Mouse (Mus musculus): Measurements from ENCODE around the gene Atxn1.

Atxn1 gene

DNA sequence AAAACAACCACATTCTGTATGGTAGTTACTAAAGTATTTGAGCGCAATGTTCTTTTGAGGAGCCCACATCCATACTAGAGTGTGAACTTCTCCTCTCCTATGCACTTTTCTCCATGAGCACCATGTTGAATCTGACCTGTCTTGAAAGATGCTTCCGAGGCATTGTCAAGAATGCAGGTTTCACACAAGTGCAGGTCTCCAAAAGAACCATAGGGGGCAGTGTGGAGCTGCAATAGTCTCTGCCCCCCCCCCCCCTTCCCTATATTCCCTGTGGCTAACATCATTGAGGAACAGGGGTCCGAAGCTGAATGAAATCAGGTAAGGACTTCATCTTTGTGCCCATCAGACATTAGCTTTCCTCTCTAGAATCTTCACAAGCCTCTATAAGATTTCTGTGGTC lies 332.7 kb downstream of the Atxn1 start:
- no peak for DNase-seq (ENCODE audit: low spot score in 2 of 2)

DNA sequence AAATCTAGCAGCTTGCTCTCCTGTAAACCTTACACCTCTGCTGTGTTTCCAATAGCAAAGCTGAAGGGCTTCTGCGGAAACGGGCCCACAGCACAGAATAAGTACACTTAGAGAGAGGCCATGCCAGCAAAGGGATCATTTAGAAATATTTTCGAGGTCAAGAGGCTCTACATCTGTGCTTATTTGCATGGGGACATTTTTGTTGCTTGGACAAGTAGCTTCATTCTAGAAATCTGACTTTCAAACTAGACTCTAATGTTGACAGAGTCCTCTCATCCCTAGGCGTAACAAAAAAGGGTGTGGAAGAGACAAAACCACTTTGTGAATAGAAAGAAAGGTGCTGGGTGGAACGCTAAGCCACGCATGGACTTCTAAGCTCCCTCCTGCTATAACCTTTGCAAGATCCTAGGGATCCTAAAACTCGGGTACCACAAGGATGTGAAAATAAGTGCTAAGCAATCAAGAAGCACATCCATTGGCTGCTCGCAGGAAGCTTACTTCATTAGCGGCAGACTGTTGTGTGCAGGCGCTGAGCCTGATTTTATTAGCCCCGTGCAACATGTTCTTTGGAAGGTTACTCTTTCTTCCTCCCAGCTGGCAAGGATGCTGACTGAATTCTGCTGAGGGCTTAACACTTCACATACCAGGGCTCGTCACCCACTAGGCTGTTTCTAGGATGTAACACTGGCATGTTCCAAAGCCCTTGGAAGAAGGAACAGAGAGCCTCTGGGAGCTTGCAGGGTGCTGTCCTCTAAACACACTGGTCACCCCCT lies 334.1 kb downstream of the Atxn1 start:
- DNase-seq (ENCODE audit: low spot score in 2 of 2), result no peak

GRCm38 (mm10) chr13:45629750-45630149 lies 335.1 kb downstream of the Atxn1 start:
- no peak for DNase-seq (ENCODE audit: low spot score in 2 of 2)

DNA sequence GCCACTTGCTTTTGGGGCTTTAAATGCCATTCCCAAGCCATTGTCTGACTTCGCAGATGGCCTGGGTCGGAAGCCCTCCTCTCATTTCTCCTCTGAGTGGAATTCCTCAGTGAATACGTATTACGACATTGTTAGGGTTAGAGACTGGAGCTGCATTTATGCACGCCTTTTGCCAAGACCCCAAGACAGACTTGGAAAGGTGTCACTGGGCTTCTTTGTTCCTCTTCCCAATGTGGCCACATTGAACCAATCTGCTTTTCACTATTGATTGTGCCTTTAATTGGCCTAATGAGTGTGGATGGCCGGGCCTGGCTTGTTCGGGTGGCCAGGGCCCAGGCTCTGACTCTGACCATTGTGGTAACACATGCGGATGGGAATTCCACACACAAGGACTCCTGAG lies 336.5 kb downstream of the Atxn1 start:
- no peak for DNase-seq (ENCODE audit: low spot score in 2 of 2)

- DNase-seq (ENCODE audit: low spot score in 2 of 2), result no peak
Observed at GRCm38 (mm10) chr13:45627206-45627751, 337.5 kb downstream of the Atxn1 start.

GRCm38 (mm10) chr13:45625740-45626139 lies 339.1 kb downstream of the Atxn1 start:
- DNase-seq (ENCODE audit: low spot score in 2 of 2), result no peak

DNA sequence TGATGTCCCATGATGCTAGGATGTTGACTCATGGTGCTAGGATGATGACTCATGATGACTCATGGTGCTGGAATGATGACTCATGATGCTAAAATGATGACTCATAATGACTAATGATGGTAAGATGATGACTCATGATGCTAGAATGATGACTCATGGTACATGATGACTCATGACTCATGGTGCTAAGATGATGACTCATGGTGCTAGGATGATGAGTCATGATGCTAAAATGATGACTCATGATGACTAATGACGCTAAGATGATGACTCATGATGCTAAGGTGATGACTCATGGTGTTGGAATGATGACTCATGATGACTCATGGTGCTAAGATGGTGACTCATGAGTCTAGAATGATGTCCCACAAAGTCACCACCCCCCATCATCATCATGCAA lies 341.0 kb downstream of the Atxn1 start:
- no peak for DNase-seq (ENCODE audit: low spot score in 2 of 2)

DNA sequence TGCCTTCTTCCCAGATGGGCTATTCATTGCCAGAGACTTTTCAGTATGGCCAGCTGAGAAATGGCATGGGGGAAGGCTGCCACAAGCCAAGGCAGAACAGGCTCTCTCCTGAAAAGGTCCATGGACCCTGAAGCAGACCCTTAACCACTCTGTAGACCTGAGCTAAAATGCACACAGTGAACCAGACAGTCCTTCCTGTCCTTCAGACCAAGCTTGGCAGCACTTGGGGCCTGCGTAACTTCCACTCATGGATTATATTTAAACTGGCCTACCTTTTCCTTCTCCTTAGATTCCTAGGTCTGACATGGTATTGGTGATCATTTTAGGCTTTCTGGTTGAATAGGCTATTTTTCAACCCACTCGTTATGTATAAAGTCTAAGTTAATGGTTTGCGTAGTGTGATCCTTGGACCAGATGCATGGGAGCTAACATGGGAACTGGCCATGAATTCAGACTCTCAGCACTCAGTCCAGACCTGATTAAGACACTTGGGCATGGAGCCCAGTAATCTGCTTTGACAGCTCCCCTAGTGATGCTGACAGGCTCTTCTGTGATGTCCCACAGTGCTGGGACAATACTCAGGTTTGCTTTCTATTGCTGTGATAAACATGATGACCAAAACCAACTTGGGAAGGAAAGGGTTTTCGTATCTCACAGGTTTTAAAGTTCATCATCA lies 341.8 kb downstream of the Atxn1 start:
- DNase-seq (ENCODE audit: low spot score in 2 of 2), result no peak

- peak in 1 of 2 experiments; percentile 10 for DNase-seq (ENCODE audit: low spot score in 2 of 2)
Observed at GRCm38 (mm10) chr13:45620687-45621086, 344.1 kb downstream of the Atxn1 start.

GRCm38 (mm10) chr13:45620281-45620680 lies 344.5 kb downstream of the Atxn1 start:
- DNase-seq (ENCODE audit: low spot score in 2 of 2), result no peak

GRCm38 (mm10) chr13:45617988-45618387 lies 346.8 kb downstream of the Atxn1 start:
- DNase-seq (ENCODE audit: low spot score in 2 of 2), result no peak

- DNase-seq (ENCODE audit: low spot score in 2 of 2), result no peak
Observed at GRCm38 (mm10) chr13:45614762-45615161, 350.0 kb downstream of the Atxn1 start.

DNA sequence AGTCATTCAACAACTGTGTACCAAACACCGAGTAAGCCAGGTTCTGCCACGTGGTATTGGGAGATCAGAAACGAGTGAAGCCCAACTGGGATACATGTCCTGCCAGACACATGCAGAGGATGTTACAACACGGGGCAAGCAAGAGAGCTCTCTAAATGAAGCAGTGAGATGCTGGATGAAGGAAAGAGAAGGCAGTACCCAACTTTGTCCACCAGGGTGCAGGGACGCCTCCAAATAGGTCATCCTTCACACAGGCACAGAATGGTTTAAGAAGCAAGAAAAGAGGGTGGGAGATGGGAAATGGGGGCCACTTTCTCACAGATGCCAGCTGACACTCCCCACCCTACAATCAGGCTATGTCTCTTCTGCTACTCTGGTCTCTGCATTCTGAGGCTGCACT lies 351.5 kb downstream of the Atxn1 start:
- DNase-seq (ENCODE audit: low spot score in 2 of 2), result peak in 1 of 2 experiments; percentile 31

DNA sequence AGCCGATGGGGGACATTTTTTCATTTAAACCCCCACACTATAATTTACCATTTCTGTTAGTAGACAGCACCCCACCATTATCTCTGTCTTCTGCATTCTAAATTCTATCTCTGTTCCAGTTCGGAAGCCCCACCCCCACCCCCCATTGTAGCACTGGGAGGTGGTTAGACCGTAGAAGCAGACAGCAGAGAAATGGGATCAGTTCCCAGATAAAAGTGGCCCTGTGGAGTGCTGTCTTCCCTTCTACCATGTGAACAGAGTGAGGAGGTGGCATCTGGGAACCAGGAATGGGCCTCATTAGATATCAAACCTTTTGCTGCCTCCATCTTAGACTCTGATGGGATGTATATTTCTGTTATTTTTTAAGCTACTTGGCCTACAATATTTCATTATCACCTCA lies 353.3 kb downstream of the Atxn1 start:
- no peak for DNase-seq (ENCODE audit: low spot score in 2 of 2)

GRCm38 (mm10) chr13:45609461-45609860 lies 355.3 kb downstream of the Atxn1 start:
- DNase-seq (ENCODE audit: low spot score in 2 of 2), result no peak

GRCm38 (mm10) chr13:45608593-45608992 lies 356.2 kb downstream of the Atxn1 start:
- no peak for DNase-seq (ENCODE audit: low spot score in 2 of 2)

- DNase-seq (ENCODE audit: low spot score in 2 of 2), result no peak
Observed at GRCm38 (mm10) chr13:45607946-45608345, 356.9 kb downstream of the Atxn1 start.

- DNase-seq (ENCODE audit: low spot score in 2 of 2), result no peak
Observed at GRCm38 (mm10) chr13:45603636-45604035, 361.2 kb downstream of the Atxn1 start.

DNA sequence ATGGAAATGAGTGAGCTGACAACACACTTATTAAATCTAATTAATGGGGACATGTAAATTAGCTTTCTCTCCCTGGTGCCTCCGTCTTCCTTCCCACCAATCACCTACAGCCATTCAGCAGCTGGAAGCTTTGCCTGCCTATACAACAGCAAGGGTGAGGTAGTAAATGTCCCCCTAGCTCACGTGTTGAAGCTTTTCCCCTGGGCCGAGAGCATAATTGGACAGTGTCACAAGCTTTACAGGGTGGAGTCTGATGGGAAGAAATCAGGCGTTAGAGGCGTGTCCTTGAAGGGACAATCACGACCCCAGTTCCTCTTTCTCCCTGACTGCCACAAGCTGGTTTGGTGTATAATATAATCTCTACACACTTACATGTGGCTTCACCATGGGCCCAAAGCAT lies 364.4 kb downstream of the Atxn1 start:
- DNase-seq (ENCODE audit: low spot score in 2 of 2), result no peak

DNA sequence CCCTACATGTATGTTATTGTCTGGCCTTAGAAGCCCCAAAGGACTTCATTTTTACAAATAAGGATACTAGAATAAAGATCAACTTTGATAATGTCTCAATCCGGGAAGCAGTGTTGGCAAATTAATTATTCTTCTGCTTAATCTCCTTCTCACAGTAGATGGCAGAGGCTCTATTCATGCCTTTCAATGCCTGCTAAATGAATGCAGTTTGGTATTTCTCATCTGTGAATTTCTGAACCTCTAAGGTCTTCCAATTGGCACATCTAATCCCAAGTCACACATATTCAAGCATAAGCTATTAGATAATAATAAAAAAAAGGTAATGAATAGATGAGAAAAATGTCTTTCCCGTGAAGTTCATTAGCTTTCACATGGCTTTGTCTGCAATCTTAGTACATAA lies 365.0 kb downstream of the Atxn1 start:
- DNase-seq (ENCODE audit: low spot score in 2 of 2), result no peak

DNA sequence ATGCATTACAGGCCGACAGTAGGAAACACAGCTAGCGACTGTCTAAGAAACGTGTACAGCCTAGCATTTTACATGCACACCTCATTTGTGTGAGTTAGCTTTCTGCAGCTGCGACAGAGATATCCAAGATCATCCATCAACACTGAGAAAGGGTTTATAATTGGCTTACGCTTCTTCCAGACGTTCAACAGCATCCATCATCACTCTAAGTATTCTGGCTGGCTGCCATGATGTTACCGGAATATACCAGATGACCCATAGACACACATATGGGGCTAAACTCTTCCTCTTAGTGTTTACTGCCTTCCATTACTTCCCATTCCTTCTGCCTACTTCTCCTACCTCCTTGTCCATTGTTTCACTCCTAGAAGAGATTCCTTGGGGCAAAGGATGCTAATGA lies 369.4 kb downstream of the Atxn1 start:
- no peak for DNase-seq (ENCODE audit: low spot score in 2 of 2)

DNA sequence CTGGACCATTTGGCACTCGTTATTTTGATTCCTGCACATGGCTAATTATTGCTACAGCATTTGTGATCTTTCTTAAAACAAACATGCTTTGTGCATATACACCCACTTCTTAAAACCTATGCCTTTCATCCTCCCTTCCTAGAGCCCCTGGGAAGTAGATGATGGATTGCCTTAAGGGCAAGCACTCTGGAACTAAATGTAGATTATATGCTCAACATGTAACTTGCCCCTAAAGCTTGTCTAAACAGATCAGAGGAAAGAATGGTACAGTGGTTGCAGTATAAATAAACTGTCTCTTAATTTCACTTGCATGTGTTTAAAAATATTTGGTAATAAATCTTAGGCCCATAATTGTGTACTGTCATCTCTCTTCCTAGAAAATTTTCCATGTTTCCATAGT lies 370.9 kb downstream of the Atxn1 start:
- DNase-seq (ENCODE audit: low spot score in 2 of 2), result no peak

DNA sequence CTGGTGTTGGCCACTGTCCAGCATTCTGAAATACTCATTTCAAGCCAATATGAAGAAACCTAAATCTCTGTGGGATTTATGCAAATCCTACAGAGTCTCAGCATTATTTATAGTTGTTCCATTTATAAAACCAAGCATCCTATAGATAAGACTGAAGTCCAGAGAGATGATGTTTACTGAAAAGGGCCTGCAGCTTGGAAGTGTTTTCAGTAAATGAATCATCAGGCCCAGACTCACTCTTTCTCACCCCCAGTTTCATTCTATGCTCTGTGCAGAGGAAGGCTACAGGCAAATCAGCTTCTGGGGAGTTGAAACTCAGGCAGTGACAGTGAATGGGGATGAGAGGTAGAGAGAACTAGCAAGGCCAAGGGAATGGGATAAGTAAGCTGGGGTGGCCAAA lies 373.9 kb downstream of the Atxn1 start:
- no peak for DNase-seq (ENCODE audit: low spot score in 2 of 2)

Data from urinary bladder, postnatal 36 days (tissue).